Mouse (Mus musculus): ENCODE results near the gene Btbd1.

- TF ChIP-seq CTCF (IDR thresholded peaks at IDR 0.05; ENCODE audit: low read depth) (no peak), EP300 (optimal IDR thresholded peaks at IDR 0.05) (no peak)
These were observed 20.0 kb upstream of the Btbd1 start for GRCm38 (mm10) chr7:81849214-81849613.
